Comparison of ENCODE assay signal across 8 mouse cellular contexts in genomic region chr16:18393595-18393994, GRCm38 (mm10). TPM values are rescaled to one million over a fixed set of nuclear protein-coding genes. Genes with fewer than 3 reads are reported as not detected.
DNase-seq lines count a peak whose midpoint lies in the region; ATAC-seq lines count a peak whose summit lies in the region.

No protein-coding gene starts in this region.

- peak overlapping the region; percentile 77 for H3K4me3 ChIP-seq in heart, embryonic 11.5 days (ENCODE audit: low read depth, low read length)
- H3K4me3 ChIP-seq in embryonic facial prominence, embryonic 10.5 days: peak overlapping the region; percentile 90
- H3K4me3 ChIP-seq in hindbrain, embryonic 11.5 days (ENCODE audit: low read depth, low read length): peak overlapping the region; percentile 86
- peak overlapping the region; percentile 84 for H3K4me3 ChIP-seq in midbrain, embryonic 10.5 days

- intact Hi-C loops in heart, postnatal 14 days (cut with DNase I): loop anchor here (5.0 kb wide), 1 partner anchor 41 kb away; no protein-coding TSS in a partner anchor

- 0 out of 2 replicates have a peak overlapping the region, but pooled peaks have one; percentile 17 for H3K27ac ChIP-seq in heart, embryonic 11.5 days (ENCODE audit: low read depth, low read length)
- H3K27ac ChIP-seq in embryonic facial prominence, embryonic 10.5 days (replicated peaks): peak overlapping the region; percentile 93
- H3K27ac ChIP-seq in hindbrain, embryonic 11.5 days (ENCODE audit: low read depth, low read length): peak overlapping the region; percentile 94
- peak overlapping the region; percentile 96 for H3K27ac ChIP-seq in midbrain, embryonic 10.5 days (replicated peaks)

- no peaks in the 10 kb centered on the region for H3K27me3 ChIP-seq in heart, embryonic 11.5 days (ENCODE audit: control insufficient read depth, insufficient read depth, low read length)
- H3K27me3 ChIP-seq in embryonic facial prominence, embryonic 10.5 days (replicated peaks; ENCODE audit: low read depth, poor library complexity, severe bottlenecking): no peaks in the 10 kb centered on the region
- H3K27me3 ChIP-seq in hindbrain, embryonic 11.5 days (ENCODE audit: control insufficient read depth, insufficient read depth, low read length): no peaks in the 10 kb centered on the region
- no peaks in the 10 kb centered on the region for H3K27me3 ChIP-seq in midbrain, embryonic 10.5 days (ENCODE audit: low read depth, poor library complexity, severe bottlenecking)

- H3K36me3 ChIP-seq in heart, embryonic 11.5 days (ENCODE audit: control insufficient read depth, insufficient read depth, low read length): peaks cover 7% of the 10 kb centered on the region; the same call in 1 of the 2 replicates
- H3K36me3 ChIP-seq in embryonic facial prominence, embryonic 10.5 days (replicated peaks): peaks cover 26% of the 10 kb centered on the region
- H3K36me3 ChIP-seq in hindbrain, embryonic 11.5 days (ENCODE audit: control insufficient read depth, insufficient read depth, low read length): peaks cover 15% of the 10 kb centered on the region
- peaks cover 28% of the 10 kb centered on the region for H3K36me3 ChIP-seq in midbrain, embryonic 10.5 days

- WGBS in heart, embryonic 11.5 days (ENCODE audit: insufficient replicate concordance): 52% methylated on average over 5 of the region's 5 CpGs
- 57% methylated on average over 5 of the region's 5 CpGs for WGBS in embryonic facial prominence, embryonic 10.5 days
- WGBS in hindbrain, embryonic 11.5 days: 58% methylated on average over 5 of the region's 5 CpGs
- 47% methylated on average over 5 of the region's 5 CpGs for WGBS in midbrain, embryonic 10.5 days

- peak overlapping the region; percentile 88 for H3K4me2 ChIP-seq in heart, embryonic 11.5 days
- peak overlapping the region; percentile 87 for H3K4me2 ChIP-seq in hindbrain, embryonic 11.5 days (replicated peaks; ENCODE audit: low read depth, low read length)

- peaks cover 43% of the 10 kb centered on the region for H3K4me1 ChIP-seq in heart, embryonic 11.5 days (ENCODE audit: control insufficient read depth, insufficient read depth, low read length)
- peaks cover 75% of the 10 kb centered on the region for H3K4me1 ChIP-seq in embryonic facial prominence, embryonic 10.5 days
- peaks cover 23% of the 10 kb centered on the region for H3K4me1 ChIP-seq in hindbrain, embryonic 11.5 days (replicated peaks; ENCODE audit: control insufficient read depth, insufficient read depth, low read length)
- peaks cover 91% of the 10 kb centered on the region for H3K4me1 ChIP-seq in midbrain, embryonic 10.5 days

- no peak for ATAC-seq in heart, embryonic 11.5 days (replicated peaks; ENCODE audit: insufficient number of reproducible peaks, low FRiP score, low TSS enrichment)
- no peak for ATAC-seq in hindbrain, embryonic 11.5 days (ENCODE audit: low FRiP score)
- ATAC-seq in megakaryocyte-erythroid progenitor cell, adult 5-6 weeks (replicated peaks; ENCODE audit: low FRiP score, low TSS enrichment, poor library complexity, severe bottlenecking): no peak

- no peaks in the 10 kb centered on the region for H3K9me3 ChIP-seq in heart, embryonic 11.5 days (replicated peaks; ENCODE audit: control insufficient read depth, low read length)
- H3K9me3 ChIP-seq in embryonic facial prominence, embryonic 10.5 days: no peaks in the 10 kb centered on the region
- H3K9me3 ChIP-seq in hindbrain, embryonic 11.5 days (ENCODE audit: control insufficient read depth, low read length): no peaks in the 10 kb centered on the region
- H3K9me3 ChIP-seq in midbrain, embryonic 10.5 days (replicated peaks): no peaks in the 10 kb centered on the region

- peak overlapping the region; percentile 34 for H3K9ac ChIP-seq in heart, embryonic 11.5 days (ENCODE audit: low read depth, low read length)
- peak overlapping the region; percentile 96 for H3K9ac ChIP-seq in hindbrain, embryonic 11.5 days (ENCODE audit: low read depth, low read length)

- no peak for DNase-seq in heart, postnatal 14 days
- no peak for DNase-seq in embryonic facial prominence, embryonic 10.5 days (ENCODE audit: low spot score)
- no peak for DNase-seq in hindbrain, embryonic 11.5 days (ENCODE audit: low spot score)
- DNase-seq in midbrain, embryonic 10.5 days (ENCODE audit: low spot score): no peak
- no peak for DNase-seq in thymus, postnatal 4 days
- DNase-seq in left cerebral cortex, adult 18-20 months (ENCODE audit: low spot score in 2 of 2): no peak

RNA-seq across cellular contexts. Expression of gene Txnrd2, which starts 32.6 kb away (rescaled TPM):
- 32.6 and 32.8 TPM in 2 replicates for polyA plus RNA-seq in heart, embryonic 11.5 days (2014; fragmentation: Nextera tagmentation; extraction: Ambion mirVana)
- total RNA-seq in heart, postnatal 14 days (2021): 10 to 100 TPM; 29.9 to 34.6 TPM
- polyA plus RNA-seq in embryonic facial prominence, embryonic 10.5 days (2016; fragmentation: Nextera tagmentation; extraction: Ambion mirVana): 27.9 and 32.3 TPM in 2 replicates
- polyA plus RNA-seq in hindbrain, embryonic 11.5 days (2014; fragmentation: Nextera tagmentation; extraction: Ambion mirVana): 22.2 and 23.8 TPM in 2 replicates
- polyA plus RNA-seq in midbrain, embryonic 10.5 days (2016; fragmentation: Nextera tagmentation; extraction: Ambion mirVana): 30.6 and 30.7 TPM in 2 replicates
- total RNA-seq in megakaryocyte-erythroid progenitor cell, adult 5-6 weeks (2014; fragmentation: Nextera tagmentation): 75.4 and 82.3 TPM in 2 replicates
- total RNA-seq in megakaryocyte-erythroid progenitor cell, adult 5-6 weeks (2017): 97.2 and 145 TPM in 2 replicates
- 10 to 100 TPM; 19.4 to 21.3 TPM for total RNA-seq in left cerebral cortex, adult 18-20 months (2021)

RNA-seq across cellular contexts. Expression of gene Comt, which starts 33.1 kb away (rescaled TPM):
- polyA plus RNA-seq in heart, embryonic 11.5 days (2014; fragmentation: Nextera tagmentation; extraction: Ambion mirVana): 90.1 and 96.5 TPM in 2 replicates
- 100 to 1,000 TPM; 119 to 127 TPM for total RNA-seq in heart, postnatal 14 days (2021)
- polyA plus RNA-seq in embryonic facial prominence, embryonic 10.5 days (2016; fragmentation: Nextera tagmentation; extraction: Ambion mirVana): 56.2 and 58.4 TPM in 2 replicates
- 49.6 and 53.9 TPM in 2 replicates for polyA plus RNA-seq in hindbrain, embryonic 11.5 days (2014; fragmentation: Nextera tagmentation; extraction: Ambion mirVana)
- polyA plus RNA-seq in midbrain, embryonic 10.5 days (2016; fragmentation: Nextera tagmentation; extraction: Ambion mirVana): 62.0 and 66.0 TPM in 2 replicates
- 84.0 and 105 TPM in 2 replicates for total RNA-seq in megakaryocyte-erythroid progenitor cell, adult 5-6 weeks (2014; fragmentation: Nextera tagmentation)
- 56.1 and 59.7 TPM in 2 replicates for total RNA-seq in megakaryocyte-erythroid progenitor cell, adult 5-6 weeks (2017)
- total RNA-seq in left cerebral cortex, adult 18-20 months (2021): 10 to 100 TPM; 90.5 to 91.4 TPM

RNA-seq across cellular contexts. Expression of gene Arvcf, which starts 45.6 kb away (rescaled TPM):
- 19.5 and 23.4 TPM in 2 replicates for polyA plus RNA-seq in heart, embryonic 11.5 days (2014; fragmentation: Nextera tagmentation; extraction: Ambion mirVana)
- 10 to 100 TPM; 17.9 to 21.6 TPM for total RNA-seq in heart, postnatal 14 days (2021)
- 65.8 and 71.2 TPM in 2 replicates for polyA plus RNA-seq in embryonic facial prominence, embryonic 10.5 days (2016; fragmentation: Nextera tagmentation; extraction: Ambion mirVana)
- 59.2 and 62.0 TPM in 2 replicates for polyA plus RNA-seq in hindbrain, embryonic 11.5 days (2014; fragmentation: Nextera tagmentation; extraction: Ambion mirVana)
- 110 and 133 TPM in 2 replicates for polyA plus RNA-seq in midbrain, embryonic 10.5 days (2016; fragmentation: Nextera tagmentation; extraction: Ambion mirVana)
- 14.0 and 16.5 TPM in 2 replicates for total RNA-seq in megakaryocyte-erythroid progenitor cell, adult 5-6 weeks (2014; fragmentation: Nextera tagmentation)
- total RNA-seq in megakaryocyte-erythroid progenitor cell, adult 5-6 weeks (2017): 14.3 and 19.4 TPM in 2 replicates
- total RNA-seq in left cerebral cortex, adult 18-20 months (2021): 10 to 100 TPM; 40.7 TPM

RNA-seq across cellular contexts. Expression of gene Tango2, which starts 45.7 kb away (rescaled TPM):
- 56.3 and 62.1 TPM in 2 replicates for polyA plus RNA-seq in heart, embryonic 11.5 days (2014; fragmentation: Nextera tagmentation; extraction: Ambion mirVana)
- total RNA-seq in heart, postnatal 14 days (2021): 10 to 100 TPM; 91.6 to 98.4 TPM
- polyA plus RNA-seq in embryonic facial prominence, embryonic 10.5 days (2016; fragmentation: Nextera tagmentation; extraction: Ambion mirVana): 29.1 and 31.5 TPM in 2 replicates
- polyA plus RNA-seq in hindbrain, embryonic 11.5 days (2014; fragmentation: Nextera tagmentation; extraction: Ambion mirVana): 51.3 and 54.0 TPM in 2 replicates
- 40.1 and 45.2 TPM in 2 replicates for polyA plus RNA-seq in midbrain, embryonic 10.5 days (2016; fragmentation: Nextera tagmentation; extraction: Ambion mirVana)
- total RNA-seq in megakaryocyte-erythroid progenitor cell, adult 5-6 weeks (2014; fragmentation: Nextera tagmentation): 76.7 and 91.5 TPM in 2 replicates
- total RNA-seq in megakaryocyte-erythroid progenitor cell, adult 5-6 weeks (2017): 16.9 and 20.4 TPM in 2 replicates
- total RNA-seq in left cerebral cortex, adult 18-20 months (2021): 100 to 1,000 TPM; 137 to 148 TPM

Comparison
In these comparisons a context has a peak if more than half of its experiments do, and no peak if none do; other contexts are left out.
1. H3K27ac ChIP-seq: peak in every context shown above with its lines; median percentile 96 in midbrain, embryonic 10.5 days; 94 in hindbrain, embryonic 11.5 days; 93 in embryonic facial prominence, embryonic 10.5 days; 17 in heart, embryonic 11.5 days.